Mouse (Mus musculus) spleen, adult 2 months (tissue): ENCODE measurements around the gene Zfp385c. TPM values are rescaled to one million over a fixed set of nuclear protein-coding genes. Genes with fewer than 3 reads are reported as not detected.
A peak's percentile ranks its signal among the peaks of the same experiment; 100 is the strongest.

Experiments
- DNase-seq, 2 experiments: peaks; one replicate each; pipeline versions ENCODE4 v3.0.0 to v3.0.0-alpha.2; 2012 to 2021; ENCODE audit warnings: low spot score in 2 of 2, low read depth in 1 of 2
- H3K27ac ChIP-seq: fragments of 200-500 bp; 2 replicates; pipeline ENCODE4 v1.5.1; 2012; ENCODE audit warnings: low read length, inconsistent platforms; ENCODE audit not compliant: insufficient read depth
- H3K27me3 ChIP-seq: fragments of 200-500 bp; 2 replicates; pipeline ENCODE4 v1.6.1; 2012; ENCODE audit warnings: mild to moderate bottlenecking, moderate library complexity, low read length, inconsistent platforms; ENCODE audit not compliant: control insufficient read depth, insufficient read depth
- H3K36me3 ChIP-seq: fragments of 200-500 bp; 2 replicates; pipeline ENCODE4 v1.6.1; 2012; ENCODE audit warnings: mild to moderate bottlenecking, low read length, inconsistent platforms; ENCODE audit not compliant: control insufficient read depth, insufficient read depth
- H3K4me1 ChIP-seq: fragments of 200-500 bp; 2 replicates; pipeline ENCODE4 v1.6.1; 2011; ENCODE audit warnings: inconsistent platforms; ENCODE audit not compliant: control insufficient read depth, insufficient read depth, insufficient read length
- H3K4me3 ChIP-seq: fragments of 200-500 bp; 2 replicates; pipeline ENCODE4 v1.5.1; 2011; ENCODE audit warnings: mild to moderate bottlenecking, inconsistent platforms; ENCODE audit not compliant: insufficient read depth, insufficient read length; ENCODE audit errors: extremely low read depth
- CTCF ChIP-seq: fragments of 200-500 bp; IDR thresholded peaks from 2 replicates; pipeline ENCODE4 v1.5.1; 2011; ENCODE audit warnings: mild to moderate bottlenecking, inconsistent platforms; ENCODE audit not compliant: insufficient read depth, insufficient read length, insufficient replicate concordance; ENCODE audit errors: extremely low read depth
- POLR2A ChIP-seq: fragments of 200-500 bp; IDR thresholded peaks from 2 replicates; pipeline ENCODE4 v1.6.1; 2011; ENCODE audit warnings: low read depth, low read length, inconsistent platforms
- WGBS: fragments of 180-500 bp; shearing (Covaris S2); methylation state at CpG from one replicate; pipeline ENCODE4 v1.1.7; 2018; 5-methylcytosine and 5-hydroxymethylcytosine counted together
- polyA plus RNA-seq: library from polyadenylated mRNA; depleted of rRNA; stranded (reverse); fragments of >200 nt; gene quantifications from 2 replicates; pipeline ENCODE4 v1.2.3, GENCODE M21; 2012

The Zfp385c gene
- polyA plus RNA-seq, 1 experiment, result 0.50 TPM

DNA sequence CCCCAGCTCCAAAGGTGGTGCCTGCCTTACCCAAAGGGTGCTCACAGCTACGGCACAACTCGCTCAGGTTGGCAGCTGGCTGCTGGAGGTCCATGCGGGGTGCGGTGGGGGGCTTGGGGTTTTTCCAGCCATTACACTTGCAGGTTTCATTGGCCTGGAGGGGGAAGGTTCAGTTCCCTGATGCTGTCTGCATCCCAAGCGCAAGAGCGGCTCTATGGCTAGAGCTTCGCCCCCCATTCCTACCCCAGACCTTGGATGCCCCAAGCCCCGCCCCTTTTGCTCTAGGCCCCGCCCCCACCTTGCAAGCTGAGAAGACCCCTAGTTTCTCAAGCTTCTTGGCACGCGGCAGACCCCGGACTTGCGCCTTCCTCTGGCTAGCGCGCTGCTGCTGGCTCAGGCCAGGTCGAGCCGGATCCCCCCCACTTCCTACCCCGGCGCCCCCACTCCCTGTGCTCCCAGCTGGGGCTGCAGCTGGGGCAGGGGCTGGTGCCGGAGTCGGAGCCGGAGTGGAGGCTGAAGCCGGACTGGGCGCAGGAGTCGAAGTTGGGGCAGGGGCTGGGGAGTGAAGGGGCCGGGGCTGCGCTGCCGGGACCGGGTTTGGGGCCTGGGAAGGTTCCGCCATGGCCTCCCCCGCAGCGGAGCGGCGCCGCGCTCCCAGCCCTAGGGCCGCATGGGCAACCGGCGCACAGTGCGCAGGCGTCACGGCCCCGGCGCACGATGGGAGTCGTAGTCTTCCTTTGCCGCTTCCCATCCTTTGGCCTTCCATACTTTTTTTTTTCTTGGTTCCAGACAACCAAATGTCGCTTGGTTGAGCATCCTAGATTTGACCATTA lies 19.7 kb upstream of the Zfp385c start, which contains the start of gene Kat2a:
Gene Kat2a, minus strand, starts transcription at position 683 of the 833 bp plus-strand sequence.
- peak; percentile 76 for TF ChIP-seq POLR2A
- no peak for TF ChIP-seq CTCF
- peaks cover 28% of the 10 kb centered on the region for H3K4me1 ChIP-seq
- peak within 1 kb of the TSS; percentile 77 for H3K4me3 ChIP-seq
- H3K36me3 ChIP-seq, result peaks cover 32% of the 10 kb centered on the region
- peak in 1 of 2 experiments; percentile 76 for DNase-seq
- no peaks in the 10 kb centered on the region for H3K27me3 ChIP-seq
- WGBS, result 2% methylated on average over 47 of the region's 48 CpGs
- peak within 1 kb of the TSS; percentile 86 for H3K27ac ChIP-seq

DNA sequence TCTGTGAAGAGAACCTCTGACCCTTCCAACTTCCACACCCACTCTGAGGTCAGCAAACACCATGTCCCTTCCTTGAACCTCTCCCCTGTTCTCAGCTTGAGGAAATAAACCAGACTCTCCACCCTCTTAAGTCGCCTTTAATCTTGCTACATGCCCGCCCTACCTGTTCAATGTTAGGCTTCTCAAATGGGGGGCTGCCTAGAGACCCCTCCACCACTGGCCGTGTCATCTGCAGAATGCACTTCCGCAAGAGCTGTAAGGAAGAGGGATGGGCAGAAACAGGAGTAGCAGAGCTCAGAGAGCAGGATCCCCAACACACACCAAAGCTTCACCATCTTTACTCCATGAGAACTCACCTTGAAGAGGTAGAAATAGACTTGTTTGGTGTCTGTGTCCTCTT lies 18.7 kb upstream of the Zfp385c start:
- TF ChIP-seq POLR2A (no peak), CTCF (no peak)
- no peak for DNase-seq
- Histone ChIP-seq H3K27me3 (no peaks in the 10 kb centered on the region), H3K4me3 (no peak overlapping the region), H3K36me3 (peaks cover 26% of the 10 kb centered on the region), H3K27ac (no peak overlapping the region), H3K4me1 (peaks cover 28% of the 10 kb centered on the region)
- WGBS, result 87% methylated on average over 4 of the region's 4 CpGs

DNA sequence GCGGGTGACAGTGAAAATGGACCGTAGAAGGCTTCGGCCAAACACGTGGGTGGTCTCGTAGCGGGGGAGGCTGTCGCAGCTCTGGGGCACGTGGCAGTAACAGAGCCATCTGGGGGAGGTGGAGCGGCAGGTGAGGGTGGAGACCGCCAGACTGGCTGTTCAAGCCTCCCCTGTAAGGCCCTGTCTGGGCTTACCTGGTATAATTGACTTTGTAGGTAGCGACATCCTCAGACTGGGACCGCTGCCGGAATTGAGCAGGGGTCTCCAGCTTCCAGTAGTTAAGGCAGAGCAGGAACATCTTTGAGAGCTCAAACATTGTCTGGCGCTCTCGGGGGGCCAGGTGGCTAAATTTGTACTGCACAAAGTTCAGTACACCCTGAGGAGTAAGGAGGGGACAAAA lies 18.3 kb upstream of the Zfp385c start:
- Histone ChIP-seq H3K4me3 (no peak overlapping the region), H3K27me3 (no peaks in the 10 kb centered on the region), H3K36me3 (peaks cover 26% of the 10 kb centered on the region), H3K27ac (no peak overlapping the region), H3K4me1 (peaks cover 28% of the 10 kb centered on the region)
- 96% methylated on average over 15 of the region's 15 CpGs for WGBS
- no peak for DNase-seq
- TF ChIP-seq CTCF (no peak), POLR2A (no peak)

- H3K36me3 ChIP-seq, result peaks cover 27% of the 10 kb centered on the region
- WGBS, result 92% methylated on average over 9 of the region's 9 CpGs
- peaks cover 25% of the 10 kb centered on the region for H3K4me1 ChIP-seq
- H3K27me3 ChIP-seq, result no peaks in the 10 kb centered on the region
- DNase-seq, result no peak
- H3K27ac ChIP-seq, result no peak overlapping the region
- no peak overlapping the region for H3K4me3 ChIP-seq
- TF ChIP-seq POLR2A, result no peak
- TF ChIP-seq CTCF, result no peak
These were observed 17.1 kb upstream of the Zfp385c start for GRCm38 (mm10) chr11:100709201-100709810.

GRCm38 (mm10) chr11:100705095-100705747 lies 13.0 kb upstream of the Zfp385c start:
- peaks cover 14% of the 10 kb centered on the region; the same call in 1 of the 2 replicates for H3K4me1 ChIP-seq
- DNase-seq, result no peak
- no peaks in the 10 kb centered on the region for H3K27me3 ChIP-seq
- no peak overlapping the region for H3K4me3 ChIP-seq
- H3K36me3 ChIP-seq, result peaks cover 23% of the 10 kb centered on the region
- no peak for TF ChIP-seq CTCF
- TF ChIP-seq POLR2A, result no peak
- no peak overlapping the region for H3K27ac ChIP-seq
- 96% methylated on average over 23 of the region's 23 CpGs for WGBS

- peak within 1 kb of the TSS; percentile 77 for H3K27ac ChIP-seq
- peak within 1 kb of the TSS; percentile 71 for H3K4me3 ChIP-seq
- peak in 1 of 2 experiments; percentile 32 for DNase-seq
- peaks cover 14% of the 10 kb centered on the region; the same call in 1 of the 2 replicates for H3K4me1 ChIP-seq
- TF ChIP-seq POLR2A (no peak), CTCF (no peak)
- peaks cover 24% of the 10 kb centered on the region for H3K36me3 ChIP-seq
- WGBS, result 7% methylated on average over 7 of the region's 7 CpGs
- no peaks in the 10 kb centered on the region for H3K27me3 ChIP-seq
These were observed 11.7 kb upstream of the Zfp385c start, which contains the start of gene Dhx58 for GRCm38 (mm10) chr11:100703851-100704531. Gene Dhx58, minus strand, starts transcription at chr11:100704271.
